Mouse (Mus musculus) spleen, postnatal 4 days (tissue): ENCODE results near the gene Gm21969.

Experiments
- DNase-seq, 2 experiments: peaks; one replicate each; pipeline ENCODE4 v3.0.0; 2022; ENCODE audit warnings: low spot score in 2 of 2

Gm21969 gene

DNA sequence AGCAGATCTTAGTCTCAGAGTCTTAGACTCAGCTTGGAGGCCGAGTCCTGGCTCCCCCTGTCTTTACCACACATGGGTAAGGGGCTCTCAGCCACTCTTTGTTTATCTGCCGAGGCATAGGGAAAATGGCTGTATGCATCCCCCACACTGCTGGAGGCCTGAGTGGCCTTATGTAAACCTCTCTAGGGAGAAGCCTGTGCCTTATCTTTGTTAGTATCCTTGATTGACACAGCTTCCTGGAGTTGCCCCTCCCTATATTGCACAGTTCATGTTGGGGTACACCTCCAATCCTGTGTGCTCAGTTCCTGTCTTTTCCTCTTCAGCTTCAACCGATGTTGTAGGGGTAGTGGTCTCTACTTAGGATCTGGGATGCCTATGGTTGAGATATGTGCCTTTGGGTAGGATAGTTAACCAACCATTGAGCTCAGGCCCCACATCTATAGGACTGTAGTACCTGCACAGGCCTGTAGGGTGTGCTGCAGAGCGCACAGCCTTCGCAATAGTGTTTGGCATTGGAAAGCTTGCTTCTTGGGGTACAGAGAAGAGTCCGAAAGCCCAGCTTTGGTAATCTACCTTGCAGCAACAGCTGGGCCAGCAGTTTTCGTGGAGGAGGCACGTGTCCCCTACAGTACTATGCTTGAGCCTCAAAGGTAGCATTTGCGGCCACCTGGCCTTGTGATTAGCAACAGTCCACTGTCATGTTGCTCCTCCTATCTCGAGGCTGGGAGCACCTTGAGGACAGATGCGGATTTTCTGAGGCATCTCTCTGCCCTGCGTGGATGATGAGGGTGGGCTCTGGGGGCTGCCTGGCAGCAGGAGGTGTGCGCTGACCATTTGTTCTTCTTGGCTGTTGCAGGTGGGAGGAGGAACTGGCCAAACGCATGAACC, at the start of gene Gm21969:
Gene Gm21969 (plus strand): TSS at position 830 of the 888 bp plus-strand sequence.
- DNase-seq: peak; percentile 57 to 83

GRCm38 (mm10) chr4:139555235-139555634, 47.8 kb upstream of the Gm21969 start:
- DNase-seq: no peak

DNA sequence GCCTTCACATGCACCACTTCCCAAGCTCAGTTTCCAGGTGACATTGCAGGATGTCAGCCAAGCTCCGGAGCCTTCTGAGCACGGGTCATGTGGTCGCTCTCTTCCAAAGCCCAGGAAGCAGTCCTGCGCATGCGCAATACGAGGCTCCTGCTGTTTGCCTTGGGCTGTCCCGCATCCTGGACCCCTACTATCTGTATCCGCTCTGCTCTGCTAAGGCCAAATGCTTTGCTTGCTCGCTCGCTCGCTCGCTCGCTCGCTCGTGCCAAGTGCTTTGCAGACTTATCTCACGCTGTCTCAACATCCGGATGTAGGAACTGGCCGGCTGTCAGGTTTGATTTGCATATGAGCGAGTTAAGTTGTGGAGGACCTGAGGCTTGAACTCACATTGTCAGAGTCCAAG, 47.0 kb upstream of the Gm21969 start:
- no peak for DNase-seq

DNA sequence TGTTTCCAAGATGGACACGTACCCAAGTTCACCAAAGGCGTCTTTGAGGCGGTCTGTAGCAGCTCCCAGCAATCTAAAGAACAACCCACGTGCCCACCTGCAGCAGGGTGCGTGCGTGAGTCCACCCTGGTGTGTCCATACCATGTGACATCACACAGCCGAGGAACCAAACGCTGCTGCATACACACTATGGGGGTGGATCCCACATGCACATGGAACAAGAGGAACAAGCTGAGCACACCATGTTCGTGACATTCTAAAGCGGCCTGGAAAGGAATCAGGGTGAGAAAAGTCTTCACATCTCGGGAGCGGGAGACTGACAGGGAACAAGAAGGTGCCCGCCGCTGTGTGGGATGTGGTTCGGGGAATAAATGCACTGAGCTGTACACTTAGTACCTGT, 34.6 kb upstream of the Gm21969 start:
- no peak for DNase-seq

GRCm38 (mm10) chr4:139570756-139571155, 32.2 kb upstream of the Gm21969 start:
- no peak for DNase-seq

DNA sequence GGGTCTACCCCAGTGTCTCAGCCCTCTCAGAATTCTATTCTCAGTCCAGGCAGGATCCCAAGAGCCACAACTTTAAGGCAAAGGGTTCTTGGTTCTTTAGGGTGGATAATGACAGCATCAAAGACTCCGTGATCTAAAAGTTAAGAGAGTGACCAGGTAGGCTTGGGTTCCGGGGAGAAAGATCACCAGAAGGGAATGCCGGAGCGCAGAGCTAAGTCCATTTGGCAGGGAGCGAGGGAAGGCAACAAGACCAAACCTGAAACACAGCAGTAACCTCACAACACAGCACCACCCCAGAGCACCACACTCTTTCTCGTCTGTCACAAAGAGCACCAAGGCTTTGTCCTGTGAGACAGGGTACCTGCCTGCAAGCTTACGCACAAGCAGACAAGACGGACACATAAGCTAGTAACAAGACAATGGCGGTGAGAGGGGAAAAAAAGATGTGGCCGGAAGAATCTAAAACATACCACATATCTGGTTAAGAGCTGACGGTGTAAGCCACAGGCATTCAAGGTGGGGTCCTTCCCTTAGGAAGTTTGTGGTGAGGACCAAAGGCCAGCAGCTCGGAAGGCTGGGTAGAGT, 30.0 kb upstream of the Gm21969 start:
- no peak for DNase-seq

DNA sequence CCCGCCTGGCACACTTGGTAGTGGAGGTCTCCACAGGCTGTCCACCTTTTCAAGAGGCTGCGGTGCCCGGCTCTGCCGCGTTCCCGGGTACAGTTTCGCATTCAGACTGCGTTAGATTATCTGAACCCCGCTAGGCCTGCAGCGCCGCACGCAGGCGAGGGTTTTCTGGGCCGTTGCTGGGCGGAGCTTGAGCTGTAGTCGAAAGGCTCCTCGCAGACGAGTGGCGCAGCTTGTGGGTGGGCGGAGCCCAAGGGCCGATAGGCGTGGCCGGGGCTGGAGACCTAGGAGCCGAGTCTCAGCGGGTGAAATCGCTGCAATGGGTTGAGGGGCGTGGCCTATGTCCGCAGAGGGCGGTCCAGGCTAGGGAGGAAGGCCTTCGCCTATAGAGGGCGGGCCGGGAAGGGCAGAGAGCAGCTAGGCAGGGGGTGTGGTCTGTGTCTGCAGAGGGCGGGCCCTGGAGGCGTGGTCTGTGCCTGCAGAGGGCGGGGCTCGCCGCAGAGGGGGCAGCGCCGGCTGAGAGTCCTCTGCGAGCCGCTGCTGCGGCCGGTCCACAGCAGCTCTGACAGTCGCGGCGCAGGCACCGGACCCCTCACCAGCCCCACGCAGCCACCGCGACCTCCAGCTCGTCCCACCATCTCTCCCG, 28.7 kb upstream of the Gm21969 start:
- peak; percentile 96 for DNase-seq

DNA sequence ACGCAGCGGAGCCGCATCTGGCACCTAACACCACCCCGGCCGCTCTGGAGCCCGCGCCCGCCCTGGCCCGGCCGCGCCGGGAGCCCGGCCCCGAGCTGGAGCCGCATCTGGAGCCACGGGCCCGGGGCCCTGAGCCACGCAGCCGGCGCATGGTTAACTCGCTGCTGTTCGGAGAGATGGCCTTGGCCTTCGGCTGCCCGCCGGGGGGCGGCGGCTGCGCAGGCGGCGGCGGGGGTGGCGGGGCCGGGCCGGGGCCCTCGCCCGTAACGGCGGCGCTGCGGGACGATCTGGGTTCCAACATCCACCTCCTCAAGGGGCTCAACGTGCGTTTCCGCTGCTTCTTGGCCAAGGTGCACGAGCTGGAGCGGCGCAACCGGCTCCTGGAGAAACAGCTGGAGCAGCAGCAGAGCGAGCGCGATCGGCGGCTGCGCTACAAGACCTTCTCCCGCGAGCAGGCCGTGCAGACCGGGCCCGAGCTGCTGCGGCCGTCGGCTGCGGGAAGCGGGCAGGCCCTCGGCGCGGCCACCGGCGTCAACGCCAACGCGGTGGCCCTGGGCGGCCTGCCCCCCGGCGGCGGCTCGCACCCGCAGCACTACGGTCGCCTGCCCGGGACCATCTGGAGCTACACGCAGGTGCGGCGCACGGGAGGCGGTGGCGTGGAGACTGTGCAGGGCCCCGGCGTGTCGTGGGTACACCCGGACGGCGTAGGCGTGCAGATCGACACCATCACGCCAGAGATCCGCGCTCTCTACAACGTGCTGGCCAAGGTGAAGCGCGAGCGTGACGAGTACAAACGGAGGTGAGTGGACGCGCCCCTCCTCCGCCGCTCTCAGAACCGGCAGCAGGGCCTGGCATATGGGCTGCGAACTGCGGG, 27.9 kb upstream of the Gm21969 start:
- DNase-seq: peak; percentile 27 to 74

DNA sequence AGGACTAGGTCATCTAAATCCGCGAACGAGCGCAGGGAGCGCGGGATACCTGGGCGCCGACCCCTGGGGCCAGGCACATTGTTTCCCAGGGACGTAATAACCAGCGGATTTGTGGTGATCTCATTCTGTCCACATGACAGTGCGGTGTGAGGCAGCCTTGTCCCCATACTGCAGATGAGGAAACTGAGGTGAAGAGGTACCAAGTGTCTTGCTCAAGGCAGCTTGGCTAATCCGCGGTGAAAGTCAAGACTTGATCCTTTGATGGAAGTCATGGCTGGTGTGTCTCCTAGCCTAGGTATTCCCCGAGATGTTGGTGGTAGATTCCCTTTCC, 27.3 kb upstream of the Gm21969 start:
- no peak for DNase-seq

GRCm38 (mm10) chr4:139576251-139576880, 26.6 kb upstream of the Gm21969 start:
- no peak for DNase-seq

GRCm38 (mm10) chr4:139577006-139577405, 26.0 kb upstream of the Gm21969 start:
- no peak for DNase-seq

DNA sequence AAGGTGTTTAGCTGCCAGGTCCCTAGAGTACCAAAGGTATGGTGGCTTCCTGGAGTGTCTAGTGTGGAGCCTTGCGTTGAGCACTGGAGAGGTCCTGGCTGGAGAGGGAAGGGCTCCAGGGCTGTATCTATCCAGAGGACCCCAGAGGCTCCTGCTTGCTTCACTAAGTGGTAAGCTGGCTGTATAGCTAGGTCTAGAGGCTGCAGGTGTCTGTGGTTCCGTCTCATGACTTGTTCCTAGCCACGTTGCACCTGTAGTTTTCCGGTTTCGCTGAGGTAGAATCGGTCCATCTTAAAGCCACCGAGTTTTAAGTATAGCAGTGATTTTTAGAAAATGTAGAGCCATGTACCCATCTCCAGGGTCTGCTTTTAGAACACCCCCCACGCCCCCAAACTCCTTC, 24.6 kb upstream of the Gm21969 start:
- no peak for DNase-seq

DNA sequence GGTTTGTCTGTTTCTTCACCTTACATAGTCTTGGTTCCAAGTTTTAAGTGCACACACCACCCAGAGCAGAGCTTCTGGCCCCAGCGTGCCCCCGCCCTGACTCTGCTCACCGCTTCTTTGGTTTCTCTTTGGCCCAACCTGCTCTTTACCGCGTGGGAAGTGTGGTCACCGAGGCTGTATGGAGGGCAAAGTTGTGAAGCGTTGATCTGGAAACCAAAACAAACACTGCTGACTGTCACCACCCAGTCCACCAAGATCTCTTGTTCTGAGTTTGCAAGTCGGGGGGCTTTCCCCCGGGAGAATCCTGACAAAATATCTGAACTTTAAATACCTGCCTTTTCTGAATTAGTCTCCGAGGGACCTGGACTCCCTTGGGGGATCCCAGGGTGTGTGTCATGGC, 24.0 kb upstream of the Gm21969 start:
- no peak for DNase-seq

DNA sequence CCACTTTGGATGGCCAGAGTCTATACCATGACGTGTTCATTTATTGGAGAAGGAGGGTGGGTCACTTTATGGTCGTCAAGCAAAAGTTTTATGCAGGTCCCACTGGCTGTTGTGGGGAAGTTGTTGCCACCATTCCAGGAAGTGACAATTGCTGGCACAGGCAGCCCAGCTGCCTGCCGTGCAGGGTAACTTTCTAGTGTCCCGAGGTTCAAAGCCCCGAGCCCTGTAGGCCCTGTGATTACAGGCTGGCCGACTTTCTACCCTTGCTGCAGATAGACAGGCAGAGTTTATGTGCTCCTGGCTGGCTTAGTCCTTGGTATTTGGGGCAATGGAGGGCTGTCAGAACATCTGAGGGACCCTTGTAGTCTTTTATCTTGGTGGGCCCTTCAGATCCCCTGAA, 23.5 kb upstream of the Gm21969 start:
- no peak for DNase-seq

GRCm38 (mm10) chr4:139580663-139581336, 22.2 kb upstream of the Gm21969 start:
- DNase-seq: no peak

- no peak for DNase-seq
These were observed 21.4 kb upstream of the Gm21969 start for GRCm38 (mm10) chr4:139581427-139582051.

GRCm38 (mm10) chr4:139582346-139582745, 20.6 kb upstream of the Gm21969 start:
- no peak for DNase-seq

- DNase-seq: no peak
These were observed 20.1 kb upstream of the Gm21969 start for GRCm38 (mm10) chr4:139582903-139583302.

- DNase-seq: no peak
These were observed 19.2 kb upstream of the Gm21969 start for GRCm38 (mm10) chr4:139583629-139584245.

GRCm38 (mm10) chr4:139584704-139585103, 18.3 kb upstream of the Gm21969 start:
- DNase-seq: no peak
